In the genomic region with DNA sequence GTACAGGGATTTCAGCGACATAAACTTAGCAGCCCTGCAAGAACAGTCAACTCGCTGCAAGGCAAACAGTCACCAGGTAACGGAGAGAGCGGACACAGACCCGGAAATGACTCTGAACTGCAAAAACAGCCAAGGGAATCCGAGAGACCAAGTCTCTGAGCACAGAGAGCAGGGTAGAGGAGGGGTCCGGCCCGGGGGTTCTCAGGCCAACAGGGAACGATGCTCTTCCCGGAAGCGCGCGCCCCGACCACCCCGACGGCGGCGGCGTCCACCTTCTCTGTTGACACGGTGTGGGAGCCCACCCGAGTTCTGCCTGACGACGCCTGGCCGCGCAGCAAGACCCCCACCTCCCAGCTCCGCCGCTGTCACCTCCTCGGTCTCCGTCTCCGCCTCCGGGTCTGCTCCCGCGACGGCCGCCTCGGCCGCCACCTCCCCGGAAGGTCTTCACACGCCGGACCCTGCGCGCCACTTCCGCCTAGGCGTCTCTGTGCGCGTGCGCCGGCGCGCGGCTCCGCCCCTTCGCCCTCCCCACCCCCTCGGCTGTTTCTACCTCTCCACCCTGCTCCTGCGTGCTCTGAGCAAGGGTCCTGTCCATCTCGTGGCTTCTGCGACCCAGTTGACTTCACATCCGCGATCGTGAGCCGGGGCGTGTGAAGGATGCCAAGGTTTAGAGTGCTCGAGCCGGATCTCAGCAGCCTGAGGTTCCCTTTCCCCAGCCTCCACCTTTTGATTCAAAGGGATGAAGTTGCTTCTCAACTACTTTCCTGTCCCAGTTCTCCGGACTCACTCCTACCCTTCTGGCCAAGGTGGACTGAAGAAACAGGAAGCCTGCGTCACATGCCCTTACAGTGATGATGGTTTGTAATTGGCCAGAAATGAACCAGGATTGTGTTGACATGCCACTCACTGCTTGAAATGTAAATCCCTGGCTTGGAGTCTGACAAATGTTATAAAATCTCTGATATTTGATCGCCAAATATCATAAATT, we compare ENCODE assay signal across 8 mouse cellular contexts. TPM values are rescaled to one million over a fixed set of nuclear protein-coding genes. Genes with fewer than 3 reads are reported as not detected.
DNase-seq lines count a peak whose midpoint lies in the region; ATAC-seq and TF ChIP-seq lines count a peak whose summit lies in the region.

A gene (minus strand): TSS at position 813 of the 988 bp plus-strand sequence.

- peak; percentile 99 for ATAC-seq in forebrain, embryonic 15.5 days (replicated peaks)
- peak; percentile 99 for ATAC-seq in lung, embryonic 14.5 days (ENCODE audit: insufficient read depth)

- peaks cover 3% of the 10 kb centered on the region; the same call in 1 of the 2 replicates for H3K36me3 ChIP-seq in forebrain, embryonic 15.5 days
- H3K36me3 ChIP-seq in lung, embryonic 14.5 days (ENCODE audit: insufficient read depth): no peaks in the 10 kb centered on the region
- no peaks in the 10 kb centered on the region for H3K36me3 ChIP-seq in thymus, adult 2 months (ENCODE audit: control insufficient read depth, insufficient read depth, low read length)

- H3K4me1 ChIP-seq in forebrain, embryonic 15.5 days: peaks cover 27% of the 10 kb centered on the region
- peaks cover 13% of the 10 kb centered on the region for H3K4me1 ChIP-seq in lung, embryonic 14.5 days (ENCODE audit: insufficient read depth)
- H3K4me1 ChIP-seq in olfactory bulb, adult 2 months (ENCODE audit: control insufficient read depth, insufficient read depth, low read length): no peaks in the 10 kb centered on the region
- H3K4me1 ChIP-seq in thymus, adult 2 months (replicated peaks; ENCODE audit: control insufficient read depth, insufficient read depth, low read length): peaks cover 3% of the 10 kb centered on the region

- intact Hi-C loops in heart, postnatal 25 days (cut with DNase I): no loop called here

- H3K4me2 ChIP-seq in forebrain, embryonic 15.5 days (replicated peaks): peak within 1 kb of the TSS; percentile 67
- H3K4me2 ChIP-seq in lung, embryonic 14.5 days: peak within 1 kb of the TSS; percentile 73

- H3K4me3 ChIP-seq in forebrain, embryonic 15.5 days: peak within 1 kb of the TSS; percentile 79
- peak within 1 kb of the TSS; percentile 87 for H3K4me3 ChIP-seq in lung, embryonic 14.5 days (ENCODE audit: low read depth, low read length)
- peak within 1 kb of the TSS; percentile 91 for H3K4me3 ChIP-seq in olfactory bulb, adult 2 months (ENCODE audit: insufficient read depth, low read depth, low read length)
- H3K4me3 ChIP-seq in thymus, adult 2 months (ENCODE audit: control insufficient read depth, insufficient read depth, low read length): peak within 1 kb of the TSS; percentile 74

- peak within 1 kb of the TSS; percentile 82 for H3K9ac ChIP-seq in forebrain, embryonic 15.5 days (replicated peaks)
- peak within 1 kb of the TSS; percentile 79 for H3K9ac ChIP-seq in lung, embryonic 14.5 days

- peak; percentile 39; the same call in 1 of the 2 replicates for TF ChIP-seq POLR2A in olfactory bulb, adult 2 months (IDR thresholded peaks at IDR 0.05; ENCODE audit: insufficient read depth, low read depth, low read length)
- peak; percentile 88 for TF ChIP-seq POLR2A in thymus, adult 2 months (IDR thresholded peaks at IDR 0.05; ENCODE audit: control insufficient read depth, extremely low read depth, insufficient read depth, low read length, poor library complexity)

- DNase-seq in ES-CJ7 (ENCODE audit: low read depth, low spot score): peak; percentile 82
- DNase-seq in cerebellum, adult 11 months: peak; percentile 76
- peak; percentile 70 for DNase-seq in heart, postnatal 25 days (ENCODE audit: low spot score)
- DNase-seq in layer of hippocampus, adult 18-20 months (ENCODE audit: low spot score in 2 of 2): peak; percentile 52 to 86
- peak; percentile 90 for DNase-seq in lung, embryonic 14.5 days
- peak; percentile 86 for DNase-seq in thymus, adult 2 months

- no peak for TF ChIP-seq CTCF in lung, embryonic 14.5 days (IDR thresholded peaks at IDR 0.05; ENCODE audit: low read depth)
- no peak for TF ChIP-seq CTCF in olfactory bulb, adult 2 months (IDR thresholded peaks at IDR 0.05; ENCODE audit: insufficient read depth, low read depth, low read length)
- peak; percentile 37; the same call in 1 of the 2 replicates for TF ChIP-seq CTCF in thymus, adult 2 months (IDR thresholded peaks at IDR 0.05; ENCODE audit: borderline replicate concordance, control insufficient read depth, extremely low read depth, insufficient read depth, low read length, poor library complexity)

- no peaks in the 10 kb centered on the region for H3K9me3 ChIP-seq in forebrain, embryonic 15.5 days
- H3K9me3 ChIP-seq in lung, embryonic 14.5 days (ENCODE audit: low read depth, low read length): no peaks in the 10 kb centered on the region

- WGBS in forebrain, embryonic 15.5 days: 1% methylated on average over 67 of the region's 67 CpGs
- 1% methylated on average over 63 of the region's 67 CpGs for WGBS in lung, embryonic 14.5 days
- WGBS in olfactory bulb, adult 2 months: 1% methylated on average over 67 of the region's 67 CpGs
- 1% methylated on average over 67 of the region's 67 CpGs for WGBS in thymus, adult 2 months

- H3K27ac ChIP-seq in forebrain, embryonic 15.5 days (replicated peaks): peak within 1 kb of the TSS; percentile 61; the same call in 1 of the 2 replicates
- peak within 1 kb of the TSS; percentile 82 for H3K27ac ChIP-seq in lung, embryonic 14.5 days (ENCODE audit: low read depth)
- H3K27ac ChIP-seq in olfactory bulb, adult 2 months (ENCODE audit: insufficient read depth, low read depth, low read length): no peak within 1 kb of the TSS
- peak within 1 kb of the TSS; percentile 51 for H3K27ac ChIP-seq in thymus, adult 2 months (ENCODE audit: control insufficient read depth, insufficient read depth, low read length)

- no peaks in the 10 kb centered on the region for H3K27me3 ChIP-seq in forebrain, embryonic 15.5 days
- H3K27me3 ChIP-seq in lung, embryonic 14.5 days (ENCODE audit: insufficient read depth, low read length): no peaks in the 10 kb centered on the region
- no peaks in the 10 kb centered on the region for H3K27me3 ChIP-seq in thymus, adult 2 months (ENCODE audit: control insufficient read depth, insufficient read depth, low read length)

RNA-seq across cellular contexts. Expression of the gene that starts here (rescaled TPM):
- 30.9 and 33.0 TPM in 2 replicates for polyA plus RNA-seq in forebrain, embryonic 15.5 days (2015; fragmentation: Nextera tagmentation; extraction: Ambion mirVana)
- total RNA-seq in heart, postnatal 25 days (2021): 1 to 10 TPM; 4.3 to 4.6 TPM
- 10 to 100 TPM; 11.6 to 13.9 TPM for total RNA-seq in layer of hippocampus, adult 18-20 months (2021)
- polyA plus RNA-seq in lung, embryonic 14.5 days (2014; fragmentation: Nextera tagmentation; extraction: Ambion mirVana): 33.8 and 37.8 TPM in 2 replicates
- polyA plus RNA-seq in olfactory bulb, adult 2 months (2012; ENCODE audit: insufficient read depth, insufficient read length, low replicate concordance, missing spikeins): not detected in 2 replicates
- 28.9 and 33.6 TPM in 2 replicates for polyA plus RNA-seq in thymus, adult 2 months (2012; rRNA removed)

Comparison
In these comparisons a context has a peak if more than half of its experiments do, and no peak if none do; other contexts are left out.
1. RNA of the gene that starts here (polyA plus RNA-seq): 33.8 to 37.8 TPM in lung, embryonic 14.5 days, 28.9 to 33.6 TPM in thymus, adult 2 months and 30.9 to 33.0 TPM in forebrain, embryonic 15.5 days; not detected in olfactory bulb, adult 2 months; every median in the first group is over 10 times any median in the second.
2. Peak in every context shown above with its lines, with median percentiles within 50 percentile points of each other: DNase-seq and H3K4me3 ChIP-seq.